Mouse (Mus musculus) midbrain, embryonic 15.5 days (tissue): Measurements from ENCODE around the gene Msi2. TPM values are rescaled to one million over a fixed set of nuclear protein-coding genes. Genes with fewer than 3 reads are reported as not detected.

ENCODE experiments used
- ATAC-seq: fragments of 200-750 bp; cut with Nextera tagmentation; replicated peaks from 2 replicates; pipeline ENCODE4 v1.8.0; 2017; ENCODE audit warnings: moderate TSS enrichment
- H3K27ac ChIP-seq: fragments of 300-500 bp; sonication (generic); 2 replicates; pipeline ENCODE4 v1.5.1; 2015; ENCODE audit warnings: mild to moderate bottlenecking, inconsistent platforms
- H3K27me3 ChIP-seq: fragments of 300-500 bp; sonication (generic); replicated peaks from 2 replicates; pipeline ENCODE4 v1.6.1; 2015; ENCODE audit warnings: inconsistent platforms
- H3K36me3 ChIP-seq: fragments of 300-500 bp; sonication (generic); replicated peaks from 2 replicates; pipeline ENCODE4 v1.6.1; 2015; ENCODE audit warnings: inconsistent platforms
- H3K4me1 ChIP-seq: fragments of 300-500 bp; sonication (generic); 2 replicates; pipeline ENCODE4 v1.6.1; 2015; ENCODE audit warnings: inconsistent platforms
- H3K4me2 ChIP-seq: fragments of 300-500 bp; sonication (generic); 2 replicates; pipeline ENCODE4 v1.6.1; 2015; ENCODE audit warnings: inconsistent platforms, mild to moderate bottlenecking, moderate library complexity
- H3K4me3 ChIP-seq: fragments of 300-500 bp; sonication (generic); 2 replicates; pipeline ENCODE4 v1.5.1; 2015; ENCODE audit warnings: mild to moderate bottlenecking, inconsistent platforms
- H3K9ac ChIP-seq: fragments of 300-500 bp; sonication (generic); 2 replicates; pipeline ENCODE4 v1.6.1; 2015; ENCODE audit warnings: mild to moderate bottlenecking, inconsistent platforms
- H3K9me3 ChIP-seq: fragments of 300-500 bp; sonication (generic); 2 replicates; pipeline ENCODE4 v1.6.1; 2016; ENCODE audit warnings: inconsistent platforms
- WGBS: fragments of 180-500 bp; shearing (Covaris S2); methylation state at CpG from one replicate; pipeline ENCODE4 v1.1.7; 2015; ENCODE audit warnings: mixed read lengths; 5-methylcytosine and 5-hydroxymethylcytosine counted together
- polyA plus RNA-seq: library from polyadenylated mRNA; unstranded; fragments of >200 nt; fragmentation: Nextera tagmentation; extraction: Ambion mirVana; gene quantifications from 2 replicates; pipeline ENCODE4 v1.2.1, GENCODE M21; 2015

The Msi2 gene
- polyA plus RNA-seq, 1 experiment from 2014 or later: 33.6 TPM

- H3K4me1 ChIP-seq: peaks cover 20% of the 10 kb centered on the region
- H3K9me3 ChIP-seq: no peaks in the 10 kb centered on the region
- H3K9ac ChIP-seq: no peak overlapping the region
- WGBS: 83% methylated on average over 10 of the region's 10 CpGs
- H3K4me2 ChIP-seq: no peak overlapping the region
- H3K27me3 ChIP-seq: no peaks in the 10 kb centered on the region
- H3K4me3 ChIP-seq: no peak overlapping the region
- H3K27ac ChIP-seq: no peak overlapping the region
- ATAC-seq: no peak
- H3K36me3 ChIP-seq: no peaks in the 10 kb centered on the region
Observed at GRCm38 (mm10) chr11:88392715-88393114, 325.6 kb downstream of the Msi2 start.

- ATAC-seq: no peak
- H3K4me1 ChIP-seq: peaks cover 20% of the 10 kb centered on the region
- no peak overlapping the region for H3K9ac ChIP-seq
- no peaks in the 10 kb centered on the region for H3K27me3 ChIP-seq
- WGBS: 55% methylated on average over 8 of the region's 8 CpGs
- no peak overlapping the region; the same call in 1 of the 2 replicates for H3K27ac ChIP-seq
- no peak overlapping the region for H3K4me2 ChIP-seq
- no peaks in the 10 kb centered on the region for H3K36me3 ChIP-seq
- no peak overlapping the region for H3K4me3 ChIP-seq
- H3K9me3 ChIP-seq: no peaks in the 10 kb centered on the region
Observed at GRCm38 (mm10) chr11:88391181-88391814, 327.0 kb downstream of the Msi2 start.

DNA sequence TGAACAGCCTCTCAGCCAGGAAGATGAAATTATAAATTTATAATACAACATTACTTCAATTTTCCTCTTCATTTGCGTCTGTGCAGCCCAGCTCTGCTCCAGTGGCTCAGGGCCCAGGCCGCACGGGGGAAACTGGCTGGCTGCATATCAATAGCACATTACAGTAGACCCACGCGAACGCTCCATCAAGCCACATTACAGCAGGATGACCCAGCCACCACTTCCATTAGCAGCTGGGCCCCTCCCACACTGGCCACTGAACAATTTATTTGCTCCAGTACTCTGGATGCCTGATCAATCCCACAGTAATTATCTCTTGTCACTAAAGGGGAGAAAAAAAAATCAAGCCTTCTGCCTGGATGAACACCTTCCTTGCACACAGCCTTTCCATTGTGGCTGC, 328.8 kb downstream of the Msi2 start:
- Histone ChIP-seq H3K27ac (no peak overlapping the region), H3K4me2 (no peak overlapping the region)

DNA sequence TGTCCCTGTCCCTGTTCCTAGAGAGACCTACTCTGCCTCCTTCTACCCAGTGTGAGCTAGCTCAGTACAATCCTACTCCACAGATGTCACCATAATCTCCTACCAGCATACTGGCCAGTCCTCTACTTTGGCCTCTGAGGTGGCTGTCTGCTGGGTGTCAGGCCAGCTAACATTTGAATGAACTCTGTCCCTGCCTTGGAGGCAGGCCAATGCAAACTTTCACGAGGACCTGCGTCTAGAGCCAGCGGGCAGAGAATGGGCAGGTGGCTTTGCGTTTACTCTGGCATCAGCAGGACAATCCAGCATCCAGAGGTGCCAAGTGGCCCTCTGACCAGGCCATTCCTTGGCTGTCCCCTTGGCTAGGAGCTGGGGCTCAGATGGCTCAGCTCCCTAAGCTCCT, 331.4 kb downstream of the Msi2 start:
- H3K36me3 ChIP-seq: no peaks in the 10 kb centered on the region
- no peaks in the 10 kb centered on the region for H3K9me3 ChIP-seq
- no peak for ATAC-seq
- H3K27ac ChIP-seq: no peak overlapping the region
- H3K27me3 ChIP-seq: no peaks in the 10 kb centered on the region
- no peak overlapping the region for H3K9ac ChIP-seq
- H3K4me1 ChIP-seq: peaks cover 9% of the 10 kb centered on the region
- H3K4me3 ChIP-seq: no peak overlapping the region
- H3K4me2 ChIP-seq: no peak overlapping the region
- 82% methylated on average over 4 of the region's 4 CpGs for WGBS

More for the DNA sequence above, 328.8 kb downstream of the Msi2 start:
- Histone ChIP-seq H3K4me1 (peaks cover 7% of the 10 kb centered on the region), H3K4me3 (no peak overlapping the region), H3K27me3 (no peaks in the 10 kb centered on the region), H3K9me3 (no peaks in the 10 kb centered on the region), H3K9ac (no peak overlapping the region), H3K36me3 (no peaks in the 10 kb centered on the region)
- 76% methylated on average over 6 of the region's 6 CpGs for WGBS
- no peak for ATAC-seq

DNA sequence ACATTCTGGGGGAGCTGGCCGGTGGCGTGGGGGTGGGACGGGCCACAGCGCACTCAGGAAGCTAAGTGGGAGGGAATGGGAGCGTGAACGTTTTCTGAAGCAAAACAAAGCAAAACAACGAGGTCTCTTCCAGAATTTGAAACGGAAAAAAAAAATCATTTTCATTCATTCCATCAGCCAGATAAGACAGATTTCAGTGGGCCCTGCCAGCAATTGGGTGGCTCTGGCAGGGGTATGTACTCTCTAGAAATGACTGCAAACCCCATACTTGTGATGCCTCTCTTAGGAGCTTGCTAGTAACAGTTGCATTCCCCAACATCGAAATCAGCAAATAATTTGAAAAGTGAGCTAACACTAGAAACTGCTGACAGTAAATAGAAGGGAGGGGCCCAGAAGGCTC, 335.9 kb downstream of the Msi2 start:
- Histone ChIP-seq H3K9ac (no peak overlapping the region), H3K9me3 (no peaks in the 10 kb centered on the region), H3K4me3 (no peak overlapping the region), H3K27ac (peak overlapping the region; percentile 53; the same call in 1 of the 2 replicates), H3K4me2 (no peak overlapping the region), H3K36me3 (no peaks in the 10 kb centered on the region), H3K4me1 (peaks cover 48% of the 10 kb centered on the region), H3K27me3 (no peaks in the 10 kb centered on the region)
- ATAC-seq: no peak
- WGBS: 70% methylated on average over 9 of the region's 9 CpGs

GRCm38 (mm10) chr11:88381145-88381909, 337.0 kb downstream of the Msi2 start:
- no peak overlapping the region for H3K4me3 ChIP-seq
- WGBS: 59% methylated on average over 13 of the region's 14 CpGs
- no peaks in the 10 kb centered on the region for H3K36me3 ChIP-seq
- no peaks in the 10 kb centered on the region for H3K27me3 ChIP-seq
- ATAC-seq: no peak
- H3K9me3 ChIP-seq: no peaks in the 10 kb centered on the region
- H3K4me2 ChIP-seq: no peak overlapping the region
- peak overlapping the region; percentile 53; the same call in 1 of the 2 replicates for H3K27ac ChIP-seq
- H3K9ac ChIP-seq: no peak overlapping the region
- peaks cover 50% of the 10 kb centered on the region for H3K4me1 ChIP-seq

DNA sequence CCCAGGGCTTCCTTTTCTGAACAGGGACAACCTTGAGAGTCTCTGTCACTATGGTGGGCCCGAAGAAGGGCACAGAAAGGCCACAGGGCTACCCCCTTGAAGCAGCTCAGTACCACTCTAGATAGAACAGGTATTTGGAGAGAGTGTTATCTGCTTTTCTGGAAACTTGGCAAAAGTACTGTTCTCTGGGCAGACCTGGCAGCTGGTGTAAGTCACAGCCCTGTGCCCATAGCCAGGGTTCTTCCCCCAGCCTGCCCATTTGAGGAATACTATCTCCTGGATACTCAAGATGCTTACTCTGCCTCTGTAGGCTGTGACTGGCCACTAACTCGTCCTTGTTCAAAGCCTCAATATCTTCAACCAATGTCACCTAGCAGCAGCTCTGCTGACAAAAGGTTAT, 338.7 kb downstream of the Msi2 start:
- H3K4me3 ChIP-seq: no peak overlapping the region
- no peaks in the 10 kb centered on the region for H3K27me3 ChIP-seq
- H3K4me2 ChIP-seq: no peak overlapping the region
- ATAC-seq: no peak
- H3K9ac ChIP-seq: no peak overlapping the region
- peak overlapping the region; percentile 62 for H3K27ac ChIP-seq
- H3K36me3 ChIP-seq: no peaks in the 10 kb centered on the region
- H3K9me3 ChIP-seq: no peaks in the 10 kb centered on the region
- 56% methylated on average over 2 of the region's 2 CpGs for WGBS
- peaks cover 64% of the 10 kb centered on the region for H3K4me1 ChIP-seq

- Histone ChIP-seq H3K9me3 (no peaks in the 10 kb centered on the region), H3K27ac (peak overlapping the region; percentile 62), H3K9ac (no peak overlapping the region), H3K4me3 (no peak overlapping the region), H3K4me1 (peaks cover 64% of the 10 kb centered on the region), H3K4me2 (no peak overlapping the region), H3K36me3 (no peaks in the 10 kb centered on the region), H3K27me3 (no peaks in the 10 kb centered on the region)
- peak; percentile 33; the same call in 1 of the 2 replicates for ATAC-seq
- WGBS: 18% methylated on average over 9 of the region's 9 CpGs
Observed at GRCm38 (mm10) chr11:88378686-88379339, 339.5 kb downstream of the Msi2 start.

GRCm38 (mm10) chr11:88372589-88372988, 345.7 kb downstream of the Msi2 start:
- H3K4me3 ChIP-seq: no peak overlapping the region
- peaks cover 26% of the 10 kb centered on the region for H3K4me1 ChIP-seq
- H3K9me3 ChIP-seq: no peaks in the 10 kb centered on the region
- no peak overlapping the region for H3K4me2 ChIP-seq
- no peaks in the 10 kb centered on the region for H3K36me3 ChIP-seq
- H3K27ac ChIP-seq: peak overlapping the region; percentile 49
- WGBS: 68% methylated on average over 4 of the region's 4 CpGs
- no peak overlapping the region for H3K9ac ChIP-seq
- ATAC-seq: no peak
- no peaks in the 10 kb centered on the region for H3K27me3 ChIP-seq

- no peaks in the 10 kb centered on the region for H3K27me3 ChIP-seq
- no peaks in the 10 kb centered on the region for H3K36me3 ChIP-seq
- H3K4me1 ChIP-seq: peaks cover 13% of the 10 kb centered on the region
- no peak overlapping the region for H3K4me2 ChIP-seq
- H3K9ac ChIP-seq: no peak overlapping the region
- H3K9me3 ChIP-seq: no peaks in the 10 kb centered on the region
- ATAC-seq: no peak
- no peak overlapping the region for H3K4me3 ChIP-seq
- 67% methylated on average over 3 of the region's 3 CpGs for WGBS
- no peak overlapping the region for H3K27ac ChIP-seq
Observed at GRCm38 (mm10) chr11:88369898-88370297, 348.4 kb downstream of the Msi2 start.

DNA sequence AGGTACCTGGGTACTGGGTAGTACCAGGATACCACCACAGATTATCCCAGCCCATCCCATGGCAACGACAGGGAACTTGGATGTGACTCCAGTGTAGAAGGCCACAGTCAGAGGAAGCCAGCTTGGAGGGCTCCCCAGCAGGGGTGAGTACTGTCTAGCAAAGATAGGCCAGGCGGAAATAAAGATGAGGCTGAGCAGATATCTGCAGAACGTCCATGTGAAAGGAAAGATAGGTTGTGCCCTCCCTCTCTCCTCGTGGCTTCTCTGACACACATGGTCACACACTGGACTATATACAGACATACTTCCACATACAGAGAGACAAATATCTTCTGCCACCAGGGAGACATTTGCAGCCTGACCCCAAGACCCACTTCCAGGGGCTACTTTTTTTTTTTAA, 350.8 kb downstream of the Msi2 start:
- H3K27ac ChIP-seq: no peak overlapping the region
- no peak overlapping the region for H3K4me3 ChIP-seq
- no peak for ATAC-seq
- H3K9me3 ChIP-seq: no peaks in the 10 kb centered on the region
- no peak overlapping the region for H3K4me2 ChIP-seq
- WGBS: 70% methylated on average over 4 of the region's 4 CpGs
- no peaks in the 10 kb centered on the region for H3K36me3 ChIP-seq
- H3K4me1 ChIP-seq: peaks cover 5% of the 10 kb centered on the region
- no peak overlapping the region for H3K9ac ChIP-seq
- H3K27me3 ChIP-seq: no peaks in the 10 kb centered on the region

DNA sequence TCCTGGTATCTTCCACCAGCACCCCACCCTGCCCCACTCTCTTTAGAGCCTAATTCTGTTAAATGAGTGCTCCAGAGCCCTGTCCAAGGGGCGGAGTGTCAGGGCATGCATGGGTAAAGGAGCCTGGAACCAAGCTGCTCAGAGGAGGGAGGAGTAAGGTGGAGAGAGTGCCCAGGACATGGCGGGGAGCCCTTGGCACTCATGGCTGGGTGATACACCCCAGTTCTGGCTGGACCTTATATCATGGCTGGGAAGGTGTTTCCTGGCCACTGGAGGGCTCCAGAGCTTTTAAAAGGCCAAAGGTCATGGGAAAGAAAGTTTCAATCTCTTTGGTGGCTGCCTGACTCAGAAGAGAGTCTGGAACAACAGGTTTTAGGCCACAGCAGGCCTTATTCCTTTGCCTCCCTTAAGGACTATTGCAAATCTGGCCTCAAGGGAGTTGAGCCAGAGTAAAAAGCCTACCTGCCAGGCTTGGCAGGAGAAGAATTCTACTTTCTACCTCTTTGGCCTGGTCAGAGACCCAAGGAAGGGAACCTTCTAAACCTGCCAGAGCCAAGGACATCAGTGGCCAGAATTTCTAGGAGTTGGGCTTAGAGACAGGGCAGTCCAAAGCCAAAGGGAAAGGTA, 352.3 kb downstream of the Msi2 start:
- H3K9ac ChIP-seq: no peak overlapping the region
- H3K4me1 ChIP-seq: peaks cover 3% of the 10 kb centered on the region; the same call in 1 of the 2 replicates
- ATAC-seq: no peak
- H3K27me3 ChIP-seq: no peaks in the 10 kb centered on the region
- no peak overlapping the region for H3K4me2 ChIP-seq
- no peaks in the 10 kb centered on the region for H3K36me3 ChIP-seq
- no peak overlapping the region for H3K4me3 ChIP-seq
- H3K9me3 ChIP-seq: no peaks in the 10 kb centered on the region
- H3K27ac ChIP-seq: no peak overlapping the region
- WGBS: 98% methylated on average over 2 of the region's 2 CpGs
